Mouse (Mus musculus): ENCODE measurements around the gene Map1s.

Gene Map1s

DNA sequence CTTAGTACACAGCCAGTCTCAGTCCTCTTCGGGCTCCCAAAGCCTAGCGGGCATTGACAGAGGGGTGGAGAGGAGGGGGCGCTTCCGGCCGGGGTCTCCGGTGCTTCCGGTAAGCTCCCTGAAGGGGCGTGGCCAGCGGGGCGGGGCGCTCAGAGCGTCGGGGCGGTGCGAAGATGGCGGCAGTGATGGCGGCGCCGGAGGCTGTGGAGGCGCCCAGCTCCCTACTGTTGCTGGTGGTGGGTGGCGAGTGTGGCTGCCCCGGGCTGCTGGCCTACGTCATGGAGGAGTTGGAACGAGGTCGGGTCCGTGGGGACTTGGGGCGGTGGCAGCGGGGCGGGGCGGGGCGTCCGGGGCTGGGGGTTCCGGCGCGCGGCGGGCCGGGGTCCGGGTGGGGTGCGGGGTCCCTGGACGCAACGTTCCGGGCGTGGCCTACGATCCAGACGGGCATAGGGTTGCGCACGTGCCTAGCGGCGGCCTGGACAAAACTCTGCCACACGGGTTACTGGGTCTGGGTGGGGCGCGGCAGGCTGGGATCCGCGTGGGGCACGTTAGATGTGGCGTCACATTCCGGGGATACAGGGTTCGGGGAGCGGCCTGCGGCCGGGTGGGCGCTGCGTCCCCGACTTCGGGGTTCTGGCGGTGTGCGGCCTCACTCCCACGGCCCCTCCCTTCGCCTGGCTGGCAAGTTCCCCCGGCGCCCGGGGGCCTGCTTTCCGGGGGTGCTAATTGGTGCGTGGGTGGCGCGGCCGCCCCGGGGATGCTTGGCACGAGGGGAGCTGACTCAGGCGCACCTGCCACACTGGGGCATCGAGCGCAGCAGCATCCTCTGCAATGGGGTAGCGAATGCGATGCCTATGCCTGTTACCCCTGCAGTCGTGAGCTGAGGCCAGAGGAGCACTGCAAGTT is at the start of gene Map1s:
Map1s (plus strand) TSS at position 102 of the 906 bp plus-strand sequence.
- DNase-seq (ENCODE audit: low read depth, low spot score): peak; percentile 86

DNA sequence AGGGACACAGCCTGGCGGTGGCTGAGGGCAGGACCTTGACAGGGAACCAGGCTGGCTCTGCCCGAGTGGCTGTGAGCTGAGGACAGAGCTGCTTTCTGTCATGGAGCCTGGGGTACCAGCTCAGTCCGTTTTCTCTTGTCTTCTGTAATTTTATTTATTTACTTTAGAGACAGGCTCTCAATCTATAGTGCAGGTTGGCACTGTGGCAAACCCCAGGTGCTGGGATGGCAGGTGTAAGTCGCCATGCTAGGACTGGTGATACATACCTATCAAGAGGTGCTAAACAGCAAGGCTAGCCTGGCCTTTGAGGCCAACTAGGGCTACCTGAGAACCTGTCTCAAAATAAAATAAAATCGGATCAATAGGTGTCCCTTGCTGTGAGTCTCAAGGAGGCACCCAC is 49.7 kb upstream of the Map1s start:
- no peak for DNase-seq (ENCODE audit: low read depth, low spot score)

- no peak for DNase-seq (ENCODE audit: low read depth, low spot score)
Measured at GRCm38 (mm10) chr8:70856541-70857197, 49.1 kb upstream of the Map1s start.

DNA sequence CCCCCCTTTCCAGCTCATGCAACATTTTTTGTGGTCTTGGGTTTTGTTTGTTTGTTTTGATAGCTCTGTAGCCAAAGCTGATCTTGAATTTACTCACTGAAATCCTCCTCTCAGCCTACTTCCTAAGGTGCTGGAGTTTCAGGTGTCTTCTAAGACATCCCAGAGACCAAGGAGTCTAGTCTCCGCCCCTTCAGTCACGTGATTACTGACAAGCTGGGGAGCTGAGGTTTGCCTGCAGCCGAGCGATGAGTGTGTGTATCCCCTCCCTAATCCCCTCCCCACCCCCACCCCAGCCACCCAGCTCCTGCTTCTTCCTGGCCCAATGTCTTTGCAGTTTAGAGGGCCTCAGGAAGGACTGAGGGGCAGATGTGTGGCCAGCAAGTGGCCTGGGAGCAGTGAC is 48.2 kb upstream of the Map1s start:
- peak; percentile 31 for DNase-seq (ENCODE audit: low read depth, low spot score)

- DNase-seq (ENCODE audit: low read depth, low spot score): peak; percentile 41
Measured at GRCm38 (mm10) chr8:70862824-70863641, 42.7 kb upstream of the Map1s start, which contains the start of gene Kcnn1. TSS of gene Kcnn1 (minus strand) at chr8:70863258.

DNA sequence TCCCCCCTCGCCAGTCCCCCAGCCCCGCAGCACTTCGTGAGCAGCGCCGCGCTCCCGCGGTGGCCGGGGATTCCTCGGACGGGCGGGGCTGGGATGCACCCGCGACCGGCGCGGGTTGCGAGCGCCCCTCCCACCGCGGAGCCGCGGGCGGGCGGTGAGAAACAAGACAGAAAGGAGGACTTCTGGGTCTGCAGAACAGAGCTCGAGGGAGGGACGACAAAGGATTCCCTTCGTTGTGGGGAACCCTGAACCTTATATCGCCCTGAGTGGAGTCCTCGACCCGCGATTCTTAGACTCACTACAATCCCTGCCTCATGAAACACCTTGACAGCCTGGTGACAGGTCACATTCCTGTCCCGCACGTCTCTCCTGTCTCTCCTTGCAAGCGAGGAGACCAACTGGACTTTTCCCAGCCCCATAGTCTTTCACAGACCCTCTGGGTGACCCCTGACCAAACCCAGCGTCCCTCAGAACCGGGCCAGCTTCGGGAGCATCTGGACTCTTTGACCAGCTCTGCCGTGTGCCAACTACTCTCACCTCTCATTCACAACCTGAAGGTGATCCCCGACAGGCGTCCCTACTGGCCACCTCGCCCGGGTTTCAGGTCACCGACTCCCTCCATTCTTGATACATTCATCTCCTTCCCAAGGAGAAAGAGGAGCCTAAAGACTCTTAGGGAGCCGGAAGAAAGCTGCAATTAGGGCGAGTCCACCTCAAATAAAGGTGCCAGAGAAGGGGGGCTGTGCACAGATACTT is 41.6 kb upstream of the Map1s start:
- DNase-seq (ENCODE audit: low read depth, low spot score): peak; percentile 67

- DNase-seq (ENCODE audit: low read depth, low spot score): no peak
Measured at GRCm38 (mm10) chr8:70864712-70865221, 41.0 kb upstream of the Map1s start.

GRCm38 (mm10) chr8:70865350-70866000 is 40.3 kb upstream of the Map1s start:
- DNase-seq (ENCODE audit: low read depth, low spot score): peak; percentile 100

GRCm38 (mm10) chr8:70866001-70866520 is 39.7 kb upstream of the Map1s start:
- DNase-seq (ENCODE audit: low read depth, low spot score): no peak

DNA sequence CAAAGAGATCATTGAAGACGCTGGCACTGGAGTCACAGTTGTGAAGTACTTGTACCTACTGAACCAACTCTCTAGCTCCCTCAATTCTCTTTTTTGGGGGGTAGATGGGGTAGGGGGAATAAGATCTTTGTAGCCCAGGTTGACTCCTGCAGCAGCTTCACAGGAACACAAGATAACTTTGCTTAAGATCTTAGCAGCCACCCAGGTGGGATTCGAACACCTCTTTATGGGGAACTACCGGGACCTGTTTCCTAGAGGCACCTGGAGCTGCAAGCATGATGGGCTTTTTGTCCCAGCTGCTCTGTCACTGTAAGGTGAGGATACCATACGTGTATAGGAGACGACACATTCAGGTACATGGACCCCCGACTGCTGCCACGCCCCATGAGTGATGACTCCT is 39.2 kb upstream of the Map1s start:
- peak; percentile 24 for DNase-seq (ENCODE audit: low read depth, low spot score)

- peak; percentile 75 for DNase-seq (ENCODE audit: low read depth, low spot score)
Measured at GRCm38 (mm10) chr8:70868559-70869198, 37.1 kb upstream of the Map1s start.

GRCm38 (mm10) chr8:70869199-70869571 is 36.5 kb upstream of the Map1s start:
- DNase-seq (ENCODE audit: low read depth, low spot score): no peak

- DNase-seq (ENCODE audit: low read depth, low spot score): peak; percentile 78
Measured at GRCm38 (mm10) chr8:70869601-70870041, 36.1 kb upstream of the Map1s start.

DNA sequence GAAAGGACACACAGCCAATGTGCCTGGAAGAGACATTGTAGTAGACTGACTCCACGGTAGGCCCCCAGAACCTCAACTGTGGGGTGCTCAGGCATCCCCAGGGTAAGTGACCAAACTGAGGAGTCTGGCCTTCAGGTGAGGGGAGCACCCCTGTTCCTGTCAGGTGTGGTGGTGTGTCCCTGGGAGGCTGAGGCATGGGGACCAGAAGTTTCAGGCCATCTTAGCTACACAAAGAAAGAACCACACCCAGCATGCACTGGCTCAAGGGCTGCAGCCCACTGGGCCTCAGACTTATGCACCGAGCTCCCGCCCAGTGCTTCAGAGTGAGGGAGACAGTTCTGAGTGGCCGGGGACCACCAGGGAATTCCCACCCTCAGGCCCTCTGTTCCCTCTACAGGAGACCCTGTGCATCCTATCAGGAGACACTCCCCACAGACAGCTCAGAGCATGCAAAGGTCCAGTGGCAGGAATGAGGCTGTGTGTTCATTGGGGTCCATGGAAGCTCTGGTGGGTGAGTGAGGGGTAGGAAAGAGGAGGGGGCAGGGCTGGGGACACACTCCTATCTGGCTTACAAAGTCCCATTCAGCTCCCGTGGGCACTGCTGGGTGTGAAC is 34.4 kb upstream of the Map1s start:
- no peak for DNase-seq (ENCODE audit: low read depth, low spot score)

- DNase-seq (ENCODE audit: low read depth, low spot score): peak; percentile 58
Measured at GRCm38 (mm10) chr8:70872643-70873363, 32.9 kb upstream of the Map1s start.

GRCm38 (mm10) chr8:70873364-70873985 is 32.3 kb upstream of the Map1s start, which contains the start of gene Ccdc124:
TSS of gene Ccdc124 (minus strand) at chr8:70873935.
- peak; percentile 96 for DNase-seq (ENCODE audit: low read depth, low spot score)

DNA sequence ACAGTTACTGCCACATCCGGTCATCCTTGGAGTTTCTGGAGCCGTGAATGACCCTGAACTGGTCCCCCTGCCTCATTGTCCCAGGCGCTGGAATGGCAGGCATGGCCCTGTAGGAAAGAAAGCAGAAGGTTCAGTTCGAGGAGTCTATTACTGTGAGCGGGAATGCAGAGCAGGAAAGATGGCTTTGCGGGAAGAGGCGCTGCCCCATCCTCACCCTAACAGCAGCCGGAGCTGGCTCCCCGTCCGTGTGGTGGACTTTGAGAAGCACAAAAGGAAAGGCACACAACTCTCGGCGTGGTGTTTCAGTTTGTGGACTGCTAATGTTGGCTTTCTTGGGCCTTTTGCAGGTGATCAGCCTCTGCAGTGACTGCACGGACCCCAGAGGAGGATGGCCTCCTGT is 31.3 kb upstream of the Map1s start:
- DNase-seq (ENCODE audit: low read depth, low spot score): no peak

DNA sequence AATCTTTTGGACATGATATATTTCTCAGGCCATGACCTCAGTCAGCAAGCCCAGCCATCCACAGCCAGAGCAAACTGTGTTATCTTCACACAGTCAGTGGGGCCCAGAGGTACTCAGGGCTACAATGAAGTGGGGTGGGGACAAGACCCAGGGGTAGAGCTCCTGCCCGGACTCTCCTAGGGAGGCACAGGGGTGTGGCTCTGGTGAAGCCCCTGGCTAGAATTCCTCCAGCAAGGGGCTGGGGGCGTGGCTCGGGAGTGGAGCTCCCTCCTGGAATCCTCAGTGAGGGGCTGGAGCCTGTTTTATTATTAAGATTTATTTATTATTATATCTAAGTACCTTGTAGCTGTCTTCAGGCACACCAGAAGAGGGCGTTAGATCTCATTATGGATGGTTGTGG is 29.4 kb upstream of the Map1s start:
- DNase-seq (ENCODE audit: low read depth, low spot score): no peak

Data from CD4-positive helper T cell, adult 2 months (primary cell).